Mouse (Mus musculus) liver, embryonic 16.5 days (tissue): ENCODE data around the gene Adamtsl2. TPM values are rescaled to one million over a fixed set of nuclear protein-coding genes. Genes with fewer than 3 reads are reported as not detected.
A peak's percentile ranks its signal among the peaks of the same experiment; 100 is the strongest.

Experiments used
- ATAC-seq: fragments of 200-750 bp; cut with Nextera tagmentation; 2 replicates; pipeline ENCODE4 v1.8.0; 2017; ENCODE audit warnings: low read depth, mild to moderate bottlenecking, moderate number of reproducible peaks, moderate library complexity
- H3K27ac ChIP-seq: fragments of 300-500 bp; sonication (generic); 2 replicates; pipeline ENCODE4 v1.5.1; 2014; ENCODE audit warnings: mild to moderate bottlenecking, low read length
- H3K27me3 ChIP-seq: fragments of 300-500 bp; sonication (generic); 2 replicates; pipeline ENCODE4 v1.6.1; 2014; ENCODE audit warnings: low read depth, low read length, mixed read lengths; ENCODE audit not compliant: control insufficient read depth, insufficient read depth
- H3K36me3 ChIP-seq: fragments of 300-500 bp; sonication (generic); 2 replicates; pipeline ENCODE4 v1.6.1; 2014; ENCODE audit warnings: mild to moderate bottlenecking; ENCODE audit not compliant: control insufficient read depth, insufficient read depth
- H3K4me1 ChIP-seq: fragments of 300-500 bp; sonication (generic); 2 replicates; pipeline ENCODE4 v1.6.1; 2014; ENCODE audit warnings: low read depth, low read length, mixed read lengths; ENCODE audit not compliant: control insufficient read depth
- H3K4me2 ChIP-seq: fragments of 300-500 bp; sonication (generic); 2 replicates; pipeline ENCODE4 v1.6.1; 2014; ENCODE audit warnings: low read depth, low read length, mixed read lengths
- H3K4me3 ChIP-seq: fragments of 300-500 bp; sonication (generic); 2 replicates; pipeline ENCODE4 v1.5.1; 2014; ENCODE audit warnings: low read depth, mild to moderate bottlenecking, low read length
- H3K9ac ChIP-seq: fragments of 300-500 bp; sonication (generic); 2 replicates; pipeline ENCODE4 v1.6.1; 2014; ENCODE audit warnings: low read depth, low read length
- H3K9me3 ChIP-seq: fragments of 300-500 bp; sonication (generic); replicated peaks from 2 replicates; pipeline ENCODE4 v1.6.1; 2016; ENCODE audit warnings: low read length; ENCODE audit not compliant: control insufficient read depth
- WGBS: fragments of 180-500 bp; shearing (Covaris S2); extraction: QIAGEN DNeasy Blood & Tissue Kit; methylation state at CpG from one replicate; pipeline ENCODE4 v1.1.7; 2014; ENCODE audit not compliant: insufficient replicate concordance; 5-methylcytosine and 5-hydroxymethylcytosine counted together
- polyA plus RNA-seq: library from polyadenylated mRNA; unstranded; fragments of >200 nt; fragmentation: Nextera tagmentation; extraction: Ambion mirVana; gene quantifications from 2 replicates; pipeline ENCODE4 v1.2.1, GENCODE M21; 2015

The Adamtsl2 gene
- polyA plus RNA-seq, 1 experiment from 2014 or later, result 0.76 TPM

DNA sequence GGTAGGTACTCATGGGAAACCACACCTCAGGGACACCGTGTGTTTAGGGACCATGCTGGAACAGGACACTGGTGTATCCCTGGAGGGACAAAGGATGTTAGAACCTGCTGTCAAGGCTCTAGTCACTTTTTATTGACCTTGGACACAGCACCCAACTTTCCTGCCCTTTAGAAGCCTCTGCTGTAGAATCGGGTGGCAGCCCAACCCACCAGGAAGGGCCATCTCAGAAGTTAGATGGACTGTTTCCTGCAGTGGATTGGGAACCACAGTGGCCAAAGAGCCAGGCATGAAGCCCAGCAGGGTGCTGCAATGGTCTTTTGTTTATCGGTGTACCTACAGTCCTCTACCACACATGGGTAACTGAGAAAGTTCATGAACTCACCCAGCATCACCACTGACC, 34.5 kb upstream of the Adamtsl2 start:
- H3K36me3 ChIP-seq, result no peaks in the 10 kb centered on the region
- H3K27ac ChIP-seq, result no peak overlapping the region
- no peaks in the 10 kb centered on the region for H3K9me3 ChIP-seq
- H3K4me3 ChIP-seq, result no peak overlapping the region
- no peaks in the 10 kb centered on the region for H3K27me3 ChIP-seq
- ATAC-seq, result no peak
- 58% methylated on average over 3 of the region's 3 CpGs for WGBS
- no peak overlapping the region for H3K9ac ChIP-seq
- no peak overlapping the region for H3K4me2 ChIP-seq
- peaks cover 5% of the 10 kb centered on the region for H3K4me1 ChIP-seq

DNA sequence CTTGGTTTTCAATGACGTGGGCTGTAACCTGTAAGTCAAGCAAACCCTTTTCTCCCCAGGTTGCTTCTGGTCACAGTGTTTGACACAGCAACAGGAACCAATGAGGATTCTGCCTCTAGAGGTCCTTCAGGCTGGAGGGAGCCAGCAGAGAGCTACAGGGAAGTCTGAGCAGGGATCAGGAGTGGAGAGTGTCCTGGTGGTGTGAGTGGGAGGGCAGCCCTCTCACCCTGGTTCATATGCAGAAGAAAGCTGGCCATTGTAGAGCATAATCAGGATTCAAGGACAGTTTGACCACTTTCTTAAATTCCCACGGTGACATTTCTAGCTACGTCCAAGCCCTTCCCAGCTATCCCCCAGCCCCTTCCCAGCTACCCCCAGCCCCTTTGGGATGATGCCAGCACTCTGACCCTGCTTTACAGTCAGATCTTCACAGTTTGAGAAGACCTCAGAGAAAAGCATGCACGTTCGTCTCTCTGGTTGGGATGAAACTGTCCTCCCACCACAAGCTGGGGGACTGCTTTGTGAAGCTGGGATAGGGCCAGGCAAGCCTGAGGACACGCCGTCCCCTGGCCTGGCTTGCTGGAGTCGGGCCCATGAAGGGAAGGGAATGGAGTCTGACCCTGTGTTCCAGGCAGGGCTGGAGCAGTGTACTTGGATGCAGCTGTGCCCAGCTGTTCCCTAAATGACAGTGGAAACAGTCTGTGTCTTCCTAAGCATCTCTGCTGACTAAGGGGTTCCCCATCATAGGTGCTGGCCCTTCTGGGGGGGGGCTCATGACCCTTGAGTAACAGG, 33.0 kb upstream of the Adamtsl2 start:
- Histone ChIP-seq H3K4me3 (no peak overlapping the region), H3K4me2 (no peak overlapping the region), H3K4me1 (peaks cover 5% of the 10 kb centered on the region), H3K27ac (no peak overlapping the region), H3K9me3 (no peaks in the 10 kb centered on the region), H3K36me3 (no peaks in the 10 kb centered on the region), H3K9ac (no peak overlapping the region), H3K27me3 (no peaks in the 10 kb centered on the region)
- no peak for ATAC-seq
- WGBS, result 41% methylated on average over 8 of the region's 8 CpGs

DNA sequence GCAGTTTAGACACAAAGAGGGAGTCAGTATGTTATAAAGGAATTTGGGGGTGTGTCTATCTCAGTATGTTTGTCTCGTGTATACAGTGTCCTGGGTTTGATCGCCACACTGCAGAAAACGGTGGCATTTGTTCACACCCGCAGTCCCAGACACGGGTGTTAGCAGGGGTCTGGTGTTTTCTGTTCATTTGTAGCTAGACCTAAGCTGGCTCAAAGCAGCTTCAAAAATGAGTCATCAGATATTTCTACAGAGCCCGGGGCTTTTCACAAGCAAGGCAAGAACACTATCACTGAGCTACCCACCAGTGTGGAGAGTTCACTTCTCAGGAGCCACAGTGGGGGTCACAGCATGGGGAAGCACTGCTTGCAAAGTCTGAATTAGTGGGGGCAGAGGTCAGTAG, 29.8 kb upstream of the Adamtsl2 start:
- Histone ChIP-seq H3K4me2 (no peak overlapping the region), H3K9ac (no peak overlapping the region), H3K4me3 (no peak overlapping the region), H3K36me3 (no peaks in the 10 kb centered on the region), H3K27me3 (no peaks in the 10 kb centered on the region), H3K9me3 (no peaks in the 10 kb centered on the region), H3K27ac (no peak overlapping the region), H3K4me1 (no peaks in the 10 kb centered on the region; the same call in 1 of the 2 replicates)
- 0 out of 2 replicates have a peak, but pooled peaks have one; percentile 19 for ATAC-seq
- 56% methylated on average over 6 of the region's 6 CpGs for WGBS

GRCm38 (mm10) chr2:27058251-27058650, 20.9 kb upstream of the Adamtsl2 start:
- H3K9me3 ChIP-seq, result no peaks in the 10 kb centered on the region
- H3K9ac ChIP-seq, result no peak overlapping the region
- H3K27ac ChIP-seq, result no peak overlapping the region
- no peak overlapping the region for H3K4me2 ChIP-seq
- H3K4me1 ChIP-seq, result no peaks in the 10 kb centered on the region; the same call in 1 of the 2 replicates
- no peak overlapping the region for H3K4me3 ChIP-seq
- H3K27me3 ChIP-seq, result no peaks in the 10 kb centered on the region
- ATAC-seq, result no peak
- H3K36me3 ChIP-seq, result no peaks in the 10 kb centered on the region
- 33% methylated on average over 4 of the region's 4 CpGs for WGBS

DNA sequence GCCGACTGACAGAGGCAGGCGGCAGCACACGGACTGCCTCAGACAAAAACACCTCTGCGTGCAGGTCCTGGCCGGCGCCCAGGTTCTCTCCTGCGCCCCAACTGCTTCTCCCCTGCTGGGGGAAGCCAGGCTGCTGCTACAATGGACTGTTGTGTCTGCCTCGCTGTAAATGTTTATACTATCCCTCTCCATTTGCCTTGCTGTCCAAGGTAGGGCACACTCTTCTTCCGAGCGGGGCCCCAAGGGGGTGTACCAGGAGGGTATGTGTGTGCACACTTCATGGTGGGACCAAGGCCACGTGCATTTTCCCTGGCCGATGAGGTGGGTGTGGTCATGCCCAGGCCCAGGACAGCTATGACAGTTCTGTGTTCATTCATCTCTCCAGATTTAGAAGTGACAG, 20.4 kb upstream of the Adamtsl2 start:
- Histone ChIP-seq H3K4me2 (no peak overlapping the region), H3K4me1 (no peaks in the 10 kb centered on the region; the same call in 1 of the 2 replicates), H3K36me3 (no peaks in the 10 kb centered on the region), H3K4me3 (no peak overlapping the region), H3K9me3 (no peaks in the 10 kb centered on the region), H3K27ac (no peak overlapping the region), H3K9ac (no peak overlapping the region), H3K27me3 (no peaks in the 10 kb centered on the region)
- 29% methylated on average over 12 of the region's 12 CpGs for WGBS
- ATAC-seq, result no peak

- no peak for ATAC-seq
- whole genome bisulfite sequencing, result 73% methylated on average over 9 of the region's 9 CpGs
Measured at GRCm38 (mm10) chr2:27059187-27059586, 20.0 kb upstream of the Adamtsl2 start.

DNA sequence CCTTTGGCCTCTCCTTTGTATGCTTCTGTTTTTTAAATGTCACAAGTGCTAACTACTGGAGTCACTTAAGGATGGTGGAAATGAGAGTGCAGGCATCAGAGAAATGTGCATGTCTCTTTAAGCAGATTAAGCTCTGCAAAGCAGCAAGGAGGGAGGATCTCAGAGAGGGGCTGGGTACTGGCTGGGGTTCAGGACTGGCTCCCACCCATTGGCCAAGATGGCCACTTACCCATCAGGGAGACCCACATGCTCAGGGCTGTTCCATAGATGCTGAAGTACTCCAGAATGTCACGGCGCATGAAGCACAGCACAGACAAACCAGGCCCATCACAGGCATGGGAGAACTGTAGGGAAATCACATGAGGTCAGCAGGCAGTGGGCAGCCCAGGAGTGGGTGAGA, 12.1 kb upstream of the Adamtsl2 start:
- Histone ChIP-seq H3K27ac (no peak overlapping the region), H3K36me3 (no peaks in the 10 kb centered on the region), H3K9me3 (no peaks in the 10 kb centered on the region), H3K4me3 (no peak overlapping the region), H3K4me2 (no peak overlapping the region), H3K4me1 (no peaks in the 10 kb centered on the region; the same call in 1 of the 2 replicates), H3K27me3 (no peaks in the 10 kb centered on the region), H3K9ac (no peak overlapping the region)
- no peak for ATAC-seq
- 60% methylated on average over 2 of the region's 2 CpGs for WGBS

More at GRCm38 (mm10) chr2:27059187-27059586, 20.0 kb upstream of the Adamtsl2 start:
- no peaks in the 10 kb centered on the region for H3K27me3 ChIP-seq
- no peaks in the 10 kb centered on the region for H3K36me3 ChIP-seq
- H3K9me3 ChIP-seq, result no peaks in the 10 kb centered on the region
- H3K4me3 ChIP-seq, result no peak overlapping the region
- no peak overlapping the region for H3K4me2 ChIP-seq
- H3K4me1 ChIP-seq, result no peaks in the 10 kb centered on the region; the same call in 1 of the 2 replicates
- no peak overlapping the region for H3K27ac ChIP-seq
- no peak overlapping the region for H3K9ac ChIP-seq

DNA sequence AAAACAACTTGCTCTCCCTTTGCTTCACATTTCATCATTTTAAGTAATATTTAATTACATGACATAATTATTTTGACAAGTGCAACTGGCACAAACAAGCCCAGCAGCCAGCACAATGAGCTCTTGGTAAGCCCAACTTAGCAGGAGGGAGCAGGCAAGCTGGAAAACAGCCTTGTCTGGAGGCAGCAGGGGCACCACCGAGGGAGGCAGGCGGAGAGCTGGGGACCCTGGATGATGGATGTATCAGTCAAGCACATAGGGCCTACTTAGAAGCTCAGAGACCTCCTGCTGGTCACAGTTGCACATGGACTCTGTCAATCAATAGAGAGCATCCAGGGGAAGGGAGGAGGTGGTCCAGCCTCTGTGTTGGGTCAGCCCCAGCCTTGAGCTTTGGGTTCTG, 11.2 kb upstream of the Adamtsl2 start:
- no peaks in the 10 kb centered on the region for H3K27me3 ChIP-seq
- H3K4me1 ChIP-seq, result no peaks in the 10 kb centered on the region
- ATAC-seq, result no peak

DNA sequence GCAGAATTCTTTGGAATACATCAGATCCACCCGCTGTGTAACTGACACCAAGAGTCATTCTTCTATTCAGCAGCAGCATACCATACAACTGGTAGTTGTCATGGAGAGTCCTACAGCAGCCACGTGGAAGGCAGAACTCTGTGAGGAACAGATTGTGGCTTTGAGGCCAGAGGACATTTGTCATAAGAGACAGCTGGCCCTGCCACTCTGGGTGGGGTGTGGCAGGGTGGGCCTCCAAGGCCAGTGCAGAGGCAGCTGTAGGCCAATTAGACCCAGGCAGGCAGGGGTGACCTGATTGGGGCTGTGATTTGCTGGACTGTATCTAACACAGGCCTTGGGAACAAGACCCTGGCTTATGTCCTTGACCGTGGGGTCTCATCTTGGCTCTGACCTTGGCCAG, 9.5 kb upstream of the Adamtsl2 start:
- no peaks in the 10 kb centered on the region for H3K36me3 ChIP-seq
- no peaks in the 10 kb centered on the region for H3K9me3 ChIP-seq
- no peak for ATAC-seq
- no peaks in the 10 kb centered on the region for H3K27me3 ChIP-seq
- H3K4me1 ChIP-seq, result no peaks in the 10 kb centered on the region
- H3K9ac ChIP-seq, result no peak overlapping the region
- no peak overlapping the region for H3K4me2 ChIP-seq
- 49% methylated on average over 3 of the region's 3 CpGs for WGBS
- H3K4me3 ChIP-seq, result no peak overlapping the region
- H3K27ac ChIP-seq, result no peak overlapping the region

More for the DNA sequence above, 11.2 kb upstream of the Adamtsl2 start:
- H3K9ac ChIP-seq, result no peak overlapping the region
- no peaks in the 10 kb centered on the region for H3K36me3 ChIP-seq
- H3K4me3 ChIP-seq, result no peak overlapping the region
- H3K27ac ChIP-seq, result no peak overlapping the region
- no peaks in the 10 kb centered on the region for H3K9me3 ChIP-seq
- WGBS, result 38% methylated on average over 2 of the region's 2 CpGs
- no peak overlapping the region for H3K4me2 ChIP-seq
